8 mouse cellular contexts compared by ENCODE assay signal in the genomic region with DNA sequence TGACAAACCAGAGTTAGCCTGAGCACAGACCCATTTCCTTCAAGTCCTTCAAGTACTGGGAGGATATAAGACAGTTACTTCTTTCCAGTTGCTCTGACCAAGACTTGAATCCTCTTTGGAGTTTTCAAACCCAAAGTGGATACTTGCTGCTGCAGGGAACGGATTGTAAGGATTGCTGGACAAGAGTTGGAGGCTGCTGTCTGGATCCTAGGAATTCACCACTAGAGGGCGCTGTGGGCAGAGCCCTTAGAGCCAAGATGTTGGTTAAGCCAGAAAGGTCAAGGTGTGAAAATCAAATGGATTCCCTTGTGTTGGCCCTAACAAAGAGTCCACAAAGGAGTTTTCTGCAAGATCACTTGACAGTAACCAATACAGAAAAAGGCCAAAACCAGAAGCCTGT. TPM values are rescaled to one million over a fixed set of nuclear protein-coding genes. Genes with fewer than 3 reads are reported as not detected.
DNase-seq lines count a peak whose midpoint lies in the region; ATAC-seq lines count a peak whose summit lies in the region.

No protein-coding gene starts in this region.

- no peak overlapping the region for H3K4me2 ChIP-seq in liver, embryonic 12.5 days
- no peak overlapping the region for H3K4me2 ChIP-seq in liver, embryonic 13.5 days

- DNase-seq in liver: peak; percentile 76
- peak; percentile 76 to 86 for DNase-seq in cerebellum, postnatal 25 days
- peak; percentile 28 to 64 for DNase-seq in kidney, adult 8-10 months
- peak; percentile 56 for DNase-seq in liver, embryonic 13.5 days
- DNase-seq in right cerebral cortex, postnatal 14 days: peak; percentile 73

- no peak overlapping the region for H3K4me3 ChIP-seq in liver, embryonic 12.5 days
- H3K4me3 ChIP-seq in liver, embryonic 13.5 days (replicated peaks): no peak overlapping the region

- 3% methylated on average over 2 of the region's 2 CpGs for WGBS in liver, embryonic 12.5 days (ENCODE audit: insufficient replicate concordance)
- 1% methylated on average over 2 of the region's 2 CpGs for WGBS in liver, embryonic 13.5 days (ENCODE audit: insufficient replicate concordance)

- H3K9me3 ChIP-seq in liver, embryonic 12.5 days (replicated peaks): no peaks in the 10 kb centered on the region
- no peaks in the 10 kb centered on the region for H3K9me3 ChIP-seq in liver, embryonic 13.5 days (replicated peaks)

- H3K4me1 ChIP-seq in liver, embryonic 12.5 days: peaks cover 7% of the 10 kb centered on the region
- H3K4me1 ChIP-seq in liver, embryonic 13.5 days (replicated peaks): peaks cover 19% of the 10 kb centered on the region

- H3K27me3 ChIP-seq in liver, embryonic 12.5 days (replicated peaks): no peaks in the 10 kb centered on the region
- no peaks in the 10 kb centered on the region for H3K27me3 ChIP-seq in liver, embryonic 13.5 days

- H3K9ac ChIP-seq in liver, embryonic 12.5 days: no peak overlapping the region
- no peak overlapping the region for H3K9ac ChIP-seq in liver, embryonic 13.5 days

- H3K36me3 ChIP-seq in liver, embryonic 12.5 days: no peaks in the 10 kb centered on the region
- H3K36me3 ChIP-seq in liver, embryonic 13.5 days: no peaks in the 10 kb centered on the region

- no peak for ATAC-seq in liver, embryonic 12.5 days
- peak; percentile 40 for ATAC-seq in activated CD4-positive, CD25-positive, alpha-beta regulatory T cell, adult 4 months
- no peak for ATAC-seq in liver, embryonic 13.5 days (ENCODE audit: low read depth)
- no peak; the same call in 1 of the 2 replicates for ATAC-seq in granulocyte monocyte progenitor cell, adult 5-6 weeks (replicated peaks; ENCODE audit: poor library complexity, severe bottlenecking)

- no peak overlapping the region for H3K27ac ChIP-seq in liver, embryonic 12.5 days
- no peak overlapping the region for H3K27ac ChIP-seq in liver, embryonic 13.5 days

RNA-seq across cellular contexts. Expression of gene Abcg1, which starts 38.0 kb away (rescaled TPM):
- 5.4 and 5.5 TPM in 2 replicates for polyA plus RNA-seq in liver, embryonic 12.5 days (2016; fragmentation: Nextera tagmentation; extraction: Ambion mirVana)
- 100 to 1,000 TPM; 104 to 116 TPM for polyA plus RNA-seq in activated CD4-positive, CD25-positive, alpha-beta regulatory T cell, adult 4 months (2017; shearing (Covaris generic))
- 6.1 and 6.2 TPM in 2 replicates for polyA plus RNA-seq in liver, embryonic 13.5 days (2015; fragmentation: Nextera tagmentation; extraction: Ambion mirVana)
- total RNA-seq in granulocyte monocyte progenitor cell, adult 5-6 weeks (2014; fragmentation: Nextera tagmentation): 8.7 and 15.9 TPM in 2 replicates
- 7.6 and 9.0 TPM in 2 replicates for total RNA-seq in granulocyte monocyte progenitor cell, adult 5-6 weeks (2017)

Comparison
In these comparisons a context has a peak if more than half of its experiments do, and no peak if none do; other contexts are left out.
1. RNA of gene Abcg1, which starts 38.0 kb away (polyA plus RNA-seq): 104 to 116 TPM in activated CD4-positive, CD25-positive, alpha-beta regulatory T cell, adult 4 months; 6.1 to 6.2 TPM in liver, embryonic 13.5 days and 5.4 to 5.5 TPM in liver, embryonic 12.5 days; every median in the first group is over 10 times any median in the second.
2. Peak in every context shown above with its lines, with median percentiles within 50 percentile points of each other: DNase-seq.